Mouse (Mus musculus) liver, embryonic 12.5 days (tissue): ENCODE measurements around the gene Il34. TPM values are rescaled to one million over a fixed set of nuclear protein-coding genes. Genes with fewer than 3 reads are reported as not detected.

Source experiments
- ATAC-seq: fragments of 200-750 bp; cut with Nextera tagmentation; 2 replicates; pipeline ENCODE4 v1.8.0; 2017; ENCODE audit warnings: moderate number of reproducible peaks, mild to moderate bottlenecking, moderate library complexity
- H3K27ac ChIP-seq: fragments of 300-500 bp; sonication (generic); 2 replicates; pipeline ENCODE4 v1.5.1; 2016; ENCODE audit warnings: mild to moderate bottlenecking
- H3K27me3 ChIP-seq: fragments of 300-500 bp; sonication (generic); replicated peaks from 2 replicates; pipeline ENCODE4 v1.6.1; 2016; ENCODE audit warnings: mild to moderate bottlenecking, moderate library complexity
- H3K36me3 ChIP-seq: fragments of 300-500 bp; sonication (generic); 2 replicates; pipeline ENCODE4 v1.6.1; 2016; ENCODE audit warnings: mild to moderate bottlenecking, moderate library complexity
- H3K4me1 ChIP-seq: fragments of 300-500 bp; sonication (generic); 2 replicates; pipeline ENCODE4 v1.6.1; 2016
- H3K4me2 ChIP-seq: fragments of 300-500 bp; sonication (generic); 2 replicates; pipeline ENCODE4 v1.6.1; 2016; ENCODE audit warnings: mild to moderate bottlenecking, moderate library complexity
- H3K4me3 ChIP-seq: fragments of 300-500 bp; sonication (generic); 2 replicates; pipeline ENCODE4 v1.5.1; 2016; ENCODE audit warnings: mild to moderate bottlenecking, moderate library complexity
- H3K9ac ChIP-seq: fragments of 300-500 bp; sonication (generic); 2 replicates; pipeline ENCODE4 v1.6.1; 2016; ENCODE audit warnings: mild to moderate bottlenecking, moderate library complexity
- H3K9me3 ChIP-seq: fragments of 300-500 bp; sonication (generic); replicated peaks from 2 replicates; pipeline ENCODE4 v1.6.1; 2016; ENCODE audit warnings: mild to moderate bottlenecking, moderate library complexity
- WGBS: fragments of 180-500 bp; shearing (Covaris S2); methylation state at CpG from one replicate; pipeline ENCODE4 v1.1.7; 2016; ENCODE audit not compliant: insufficient replicate concordance; 5-methylcytosine and 5-hydroxymethylcytosine counted together
- polyA plus RNA-seq: library from polyadenylated mRNA; unstranded; fragments of >200 nt; fragmentation: Nextera tagmentation; extraction: Ambion mirVana; gene quantifications from 2 replicates; pipeline ENCODE4 v1.2.1, GENCODE M21; 2016

Il34 gene
- not detected in 2 replicates for polyA plus RNA-seq

- no peaks in the 10 kb centered on the region for H3K9me3 ChIP-seq
- H3K27me3 ChIP-seq, result no peaks in the 10 kb centered on the region
- no peak within 1 kb of the TSS for H3K4me2 ChIP-seq
- peaks cover 23% of the 10 kb centered on the region for H3K36me3 ChIP-seq
- no peak for ATAC-seq
- H3K4me1 ChIP-seq, result no peaks in the 10 kb centered on the region
- no peak within 1 kb of the TSS for H3K9ac ChIP-seq
- no peak within 1 kb of the TSS for H3K27ac ChIP-seq
- no peak within 1 kb of the TSS for H3K4me3 ChIP-seq
- 34% methylated on average over 12 of the region's 12 CpGs for WGBS
Observed at GRCm38 (mm10) chr8:110805669-110806068, at the start of gene Il34. TSS of gene Il34 (minus strand) at chr8:110805924.

GRCm38 (mm10) chr8:110851186-110851585 is 45.5 kb upstream of the Il34 start:
- WGBS, result 87% methylated on average over 10 of the region's 10 CpGs
- Histone ChIP-seq H3K9me3 (no peaks in the 10 kb centered on the region), H3K27ac (no peak overlapping the region), H3K9ac (no peak overlapping the region), H3K4me2 (no peak overlapping the region), H3K27me3 (no peaks in the 10 kb centered on the region), H3K36me3 (peaks cover 66% of the 10 kb centered on the region), H3K4me1 (peaks cover 11% of the 10 kb centered on the region), H3K4me3 (no peak overlapping the region)
- no peak for ATAC-seq

- peaks cover 55% of the 10 kb centered on the region for H3K36me3 ChIP-seq
- no peaks in the 10 kb centered on the region for H3K27me3 ChIP-seq
- H3K27ac ChIP-seq, result peak overlapping the region; percentile 83; the same call in 1 of the 2 replicates
- WGBS, result 44% methylated on average over 14 of the region's 14 CpGs
- peak overlapping the region; percentile 85 for H3K4me2 ChIP-seq
- peaks cover 38% of the 10 kb centered on the region for H3K4me1 ChIP-seq
- peak overlapping the region; percentile 91 for H3K9ac ChIP-seq
- ATAC-seq, result no peak
- H3K4me3 ChIP-seq, result peak overlapping the region; percentile 93
- no peaks in the 10 kb centered on the region for H3K9me3 ChIP-seq
Observed at GRCm38 (mm10) chr8:110847645-110848495, 42.1 kb upstream of the Il34 start.

- peak overlapping the region; percentile 83 for H3K27ac ChIP-seq
Observed at GRCm38 (mm10) chr8:110847171-110847549, 41.4 kb upstream of the Il34 start.

GRCm38 (mm10) chr8:110846405-110847170 is 40.9 kb upstream of the Il34 start, which contains the start of the genes Cog4 and Sf3b3:
TSS of gene Cog4 (plus strand) at chr8:110846600.
TSS of gene Sf3b3 (minus strand) at chr8:110846787.
- Histone ChIP-seq H3K4me3 (peak within 1 kb of the TSS; percentile 93), H3K9me3 (no peaks in the 10 kb centered on the region), H3K36me3 (peaks cover 53% of the 10 kb centered on the region), H3K27me3 (no peaks in the 10 kb centered on the region), H3K4me1 (peaks cover 45% of the 10 kb centered on the region), H3K4me2 (peak within 1 kb of the TSS; percentile 85), H3K9ac (peak within 1 kb of the TSS; percentile 91), H3K27ac (peak within 1 kb of the TSS; percentile 83)
- WGBS, result under 1% methylated on average over 53 of the region's 53 CpGs
- peak; percentile 91 for ATAC-seq

More at GRCm38 (mm10) chr8:110847171-110847549, 41.4 kb upstream of the Il34 start:
- Histone ChIP-seq H3K36me3 (peaks cover 55% of the 10 kb centered on the region), H3K27me3 (no peaks in the 10 kb centered on the region), H3K4me3 (peak overlapping the region; percentile 93), H3K9ac (peak overlapping the region; percentile 91), H3K4me1 (peaks cover 45% of the 10 kb centered on the region), H3K9me3 (no peaks in the 10 kb centered on the region), H3K4me2 (peak overlapping the region; percentile 85)
- 1% methylated on average over 13 of the region's 13 CpGs for WGBS
- ATAC-seq, result peak; percentile 55

- WGBS, result 4% methylated on average over 17 of the region's 17 CpGs
- Histone ChIP-seq H3K36me3 (peaks cover 53% of the 10 kb centered on the region), H3K9me3 (no peaks in the 10 kb centered on the region), H3K27ac (peak overlapping the region; percentile 83), H3K4me1 (peaks cover 45% of the 10 kb centered on the region), H3K4me3 (peak overlapping the region; percentile 93), H3K9ac (peak overlapping the region; percentile 91), H3K4me2 (peak overlapping the region; percentile 85), H3K27me3 (no peaks in the 10 kb centered on the region)
- ATAC-seq, result 0 out of 2 replicates have a peak, but pooled peaks have one; percentile 3
Observed at GRCm38 (mm10) chr8:110845821-110846404, 40.2 kb upstream of the Il34 start.

GRCm38 (mm10) chr8:110844941-110845340 is 39.2 kb upstream of the Il34 start:
- no peak for ATAC-seq
- Histone ChIP-seq H3K9me3 (no peaks in the 10 kb centered on the region), H3K4me3 (peak overlapping the region; percentile 93), H3K4me1 (peaks cover 45% of the 10 kb centered on the region), H3K4me2 (peak overlapping the region; percentile 85), H3K36me3 (peaks cover 53% of the 10 kb centered on the region), H3K27ac (no peak overlapping the region), H3K27me3 (no peaks in the 10 kb centered on the region), H3K9ac (peak overlapping the region; percentile 91)
- WGBS, result 69% methylated on average over 3 of the region's 3 CpGs

GRCm38 (mm10) chr8:110843207-110843606 is 37.5 kb upstream of the Il34 start:
- no peak overlapping the region for H3K27ac ChIP-seq
- H3K4me2 ChIP-seq, result no peak overlapping the region
- no peak for ATAC-seq
- WGBS, result 82% methylated on average over 5 of the region's 5 CpGs
- no peaks in the 10 kb centered on the region for H3K27me3 ChIP-seq
- H3K9ac ChIP-seq, result no peak overlapping the region
- peaks cover 67% of the 10 kb centered on the region for H3K36me3 ChIP-seq
- peaks cover 41% of the 10 kb centered on the region for H3K4me1 ChIP-seq
- no peaks in the 10 kb centered on the region for H3K9me3 ChIP-seq
- H3K4me3 ChIP-seq, result no peak overlapping the region

GRCm38 (mm10) chr8:110842012-110842574 is 36.4 kb upstream of the Il34 start:
- peaks cover 78% of the 10 kb centered on the region for H3K36me3 ChIP-seq
- ATAC-seq, result no peak

GRCm38 (mm10) chr8:110831956-110832355 is 26.2 kb upstream of the Il34 start:
- H3K27ac ChIP-seq, result no peak overlapping the region
- H3K36me3 ChIP-seq, result peaks cover 98% of the 10 kb centered on the region
- no peak overlapping the region for H3K4me2 ChIP-seq
- H3K4me3 ChIP-seq, result no peak overlapping the region
- ATAC-seq, result no peak
- no peak overlapping the region for H3K9ac ChIP-seq
- H3K27me3 ChIP-seq, result no peaks in the 10 kb centered on the region
- H3K4me1 ChIP-seq, result no peaks in the 10 kb centered on the region
- no peaks in the 10 kb centered on the region for H3K9me3 ChIP-seq
- 84% methylated on average over 3 of the region's 3 CpGs for WGBS

More at GRCm38 (mm10) chr8:110842012-110842574, 36.4 kb upstream of the Il34 start:
- H3K9me3 ChIP-seq, result no peaks in the 10 kb centered on the region
- H3K4me1 ChIP-seq, result peaks cover 34% of the 10 kb centered on the region
- no peaks in the 10 kb centered on the region for H3K27me3 ChIP-seq
- no peak overlapping the region for H3K9ac ChIP-seq
- no peak overlapping the region for H3K27ac ChIP-seq
- no peak overlapping the region for H3K4me2 ChIP-seq
- no peak overlapping the region for H3K4me3 ChIP-seq
- 86% methylated on average over 3 of the region's 3 CpGs for WGBS

- peaks cover 98% of the 10 kb centered on the region for H3K36me3 ChIP-seq
- H3K27ac ChIP-seq, result no peak overlapping the region
- H3K4me1 ChIP-seq, result no peaks in the 10 kb centered on the region
- ATAC-seq, result no peak
- H3K27me3 ChIP-seq, result no peaks in the 10 kb centered on the region
- H3K4me2 ChIP-seq, result no peak overlapping the region
- H3K9ac ChIP-seq, result no peak overlapping the region
- H3K9me3 ChIP-seq, result no peaks in the 10 kb centered on the region
- 81% methylated on average over 3 of the region's 3 CpGs for WGBS
- no peak overlapping the region for H3K4me3 ChIP-seq
Observed at GRCm38 (mm10) chr8:110828511-110828910, 22.8 kb upstream of the Il34 start.
